Mouse (Mus musculus) forebrain, embryonic 13.5 days (tissue): ENCODE measurements at regions not wholly inside any gene's neighbourhood (a gene's known extent, or its start where the extent isn't known, plus 50 kb on each side); places are given as distances from the start of the nearest gene placed in this dataset.

ENCODE experiments used
- ATAC-seq: fragments of 200-750 bp; cut with Nextera tagmentation; 2 replicates; pipeline ENCODE4 v1.8.0; 2017
- H3K27ac ChIP-seq: fragments of 300-500 bp; sonication (generic); 2 replicates; pipeline ENCODE4 v1.5.1; 2015; ENCODE audit warnings: inconsistent platforms, mild to moderate bottlenecking, moderate library complexity
- H3K27me3 ChIP-seq: fragments of 300-500 bp; sonication (generic); 2 replicates; pipeline ENCODE4 v1.6.1; 2015; ENCODE audit warnings: mild to moderate bottlenecking, inconsistent platforms
- H3K36me3 ChIP-seq: fragments of 300-500 bp; sonication (generic); 2 replicates; pipeline ENCODE4 v1.6.1; 2015; ENCODE audit warnings: mild to moderate bottlenecking, inconsistent platforms; ENCODE audit not compliant: poor library complexity, severe bottlenecking
- H3K4me1 ChIP-seq: fragments of 300-500 bp; sonication (generic); 2 replicates; pipeline ENCODE4 v1.6.1; 2015; ENCODE audit warnings: inconsistent platforms
- H3K4me2 ChIP-seq: fragments of 300-500 bp; sonication (generic); 2 replicates; pipeline ENCODE4 v1.6.1; 2015; ENCODE audit warnings: inconsistent platforms, mild to moderate bottlenecking, moderate library complexity
- H3K4me3 ChIP-seq: fragments of 300-500 bp; sonication (generic); 2 replicates; pipeline ENCODE4 v1.5.1; 2015; ENCODE audit warnings: mild to moderate bottlenecking, inconsistent platforms
- H3K9ac ChIP-seq: fragments of 300-500 bp; sonication (generic); 2 replicates; pipeline ENCODE4 v1.6.1; 2015; ENCODE audit warnings: mild to moderate bottlenecking, inconsistent platforms
- H3K9me3 ChIP-seq: fragments of 300-500 bp; sonication (generic); replicated peaks from 2 replicates; pipeline ENCODE4 v1.6.1; 2016; ENCODE audit warnings: inconsistent platforms
- WGBS: fragments of 180-500 bp; shearing (Covaris S2); methylation state at CpG from one replicate; pipeline ENCODE4 v1.1.7; 2015; 5-methylcytosine and 5-hydroxymethylcytosine counted together

- H3K27ac ChIP-seq, result no peak overlapping the region
- H3K9me3 ChIP-seq, result no peaks in the 10 kb centered on the region
- no peak overlapping the region for H3K4me2 ChIP-seq
- no peaks in the 10 kb centered on the region for H3K4me1 ChIP-seq
- H3K27me3 ChIP-seq, result no peaks in the 10 kb centered on the region
- H3K9ac ChIP-seq, result no peak overlapping the region
- ATAC-seq, result no peak
- H3K36me3 ChIP-seq, result no peaks in the 10 kb centered on the region
- no peak overlapping the region for H3K4me3 ChIP-seq
- 84% methylated on average over 2 of the region's 2 CpGs for WGBS
Observed at GRCm38 (mm10) chr1:183961383-183961782, 51.7 kb upstream of the Dusp10 start.

DNA sequence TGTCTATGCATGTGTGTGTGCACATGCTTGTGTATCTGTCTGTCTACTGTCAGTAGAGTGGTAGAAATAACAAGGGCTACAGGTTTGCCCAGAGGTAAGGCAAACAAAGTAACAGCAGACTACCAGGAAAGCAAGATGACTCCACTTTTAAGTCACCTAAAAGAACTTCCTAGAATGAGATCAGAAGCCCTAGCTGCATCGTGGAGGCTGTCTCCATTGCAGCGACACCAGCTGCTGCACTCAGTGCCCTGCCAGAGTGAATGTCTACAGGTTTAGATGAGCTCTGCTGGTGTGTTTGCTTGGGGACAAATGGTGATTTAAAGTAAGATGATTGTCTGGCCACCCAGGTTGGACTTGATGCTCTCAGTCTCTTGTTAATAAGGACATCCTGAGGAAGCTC lies 50.6 kb upstream of the Dusp10 start:
- Histone ChIP-seq H3K4me2 (no peak overlapping the region), H3K36me3 (no peaks in the 10 kb centered on the region), H3K4me1 (no peaks in the 10 kb centered on the region), H3K9me3 (no peaks in the 10 kb centered on the region), H3K4me3 (no peak overlapping the region), H3K27me3 (no peaks in the 10 kb centered on the region), H3K9ac (no peak overlapping the region), H3K27ac (no peak overlapping the region)
- ATAC-seq, result no peak
- WGBS, result 96% methylated on average over 2 of the region's 2 CpGs

DNA sequence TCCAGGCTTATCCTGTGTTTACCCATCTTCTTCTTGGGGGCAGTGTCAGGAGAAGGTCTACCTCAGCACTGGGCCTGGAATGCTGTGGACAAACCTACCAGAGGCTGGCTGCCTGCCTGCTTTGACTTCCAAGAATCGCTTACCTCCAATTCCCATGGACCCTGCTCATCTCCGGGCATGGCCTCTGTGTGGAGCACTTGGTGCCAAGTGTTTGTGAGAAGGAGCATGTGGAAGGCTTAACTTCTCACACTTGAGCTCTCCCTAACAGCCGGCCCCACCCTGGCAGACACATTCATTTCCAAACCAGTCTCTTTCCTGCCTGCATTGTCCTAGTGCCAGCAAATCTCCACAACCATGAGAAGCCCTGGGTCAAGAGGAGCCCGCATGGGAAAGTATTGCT lies 49.8 kb upstream of the Dusp10 start:
- no peak overlapping the region for H3K4me2 ChIP-seq
- no peak overlapping the region for H3K4me3 ChIP-seq
- H3K4me1 ChIP-seq, result no peaks in the 10 kb centered on the region
- H3K9ac ChIP-seq, result no peak overlapping the region
- no peaks in the 10 kb centered on the region for H3K36me3 ChIP-seq
- H3K9me3 ChIP-seq, result no peaks in the 10 kb centered on the region
- no peak for ATAC-seq
- H3K27ac ChIP-seq, result no peak overlapping the region
- H3K27me3 ChIP-seq, result no peaks in the 10 kb centered on the region
- 93% methylated on average over 4 of the region's 4 CpGs for WGBS
